Mouse (Mus musculus): Measurements from ENCODE around the gene Ankfn1. TPM values are rescaled to one million over a fixed set of nuclear protein-coding genes. Genes with fewer than 3 reads are reported as not detected.
A peak's percentile ranks its signal among the peaks of the same experiment; 100 is the strongest.

Gene Ankfn1
- polyA plus RNA-seq, 1 experiment from 2014 or later, result 0.16 TPM

- Histone ChIP-seq H3K4me3 (ENCODE audit: low read length) (no peak overlapping the region), H3K36me3 (ENCODE audit: insufficient read depth, low read length) (no peaks in the 10 kb centered on the region), H3K9ac (replicated peaks; ENCODE audit: low read length) (no peak overlapping the region), H3K4me2 (replicated peaks; ENCODE audit: low read depth, low read length) (no peak overlapping the region), H3K27ac (ENCODE audit: low read length) (no peak overlapping the region), H3K9me3 (ENCODE audit: low read length) (no peaks in the 10 kb centered on the region), H3K4me1 (ENCODE audit: insufficient read depth, low read length) (peaks cover 7% of the 10 kb centered on the region; the same call in 1 of the 2 replicates), H3K27me3 (ENCODE audit: insufficient read depth, low read length) (no peaks in the 10 kb centered on the region)
- WGBS, result 35% methylated on average over 14 of the region's 14 CpGs
- no peak for ATAC-seq (ENCODE audit: low FRiP score, low TSS enrichment)
Measured at GRCm38 (mm10) chr11:89370941-89371340, 406.5 kb downstream of the Ankfn1 start.

- Histone ChIP-seq H3K9me3 (ENCODE audit: low read length) (no peaks in the 10 kb centered on the region), H3K36me3 (ENCODE audit: insufficient read depth, low read length) (no peaks in the 10 kb centered on the region), H3K4me2 (replicated peaks; ENCODE audit: low read depth, low read length) (no peak overlapping the region), H3K27me3 (ENCODE audit: insufficient read depth, low read length) (no peaks in the 10 kb centered on the region), H3K27ac (ENCODE audit: low read length) (no peak overlapping the region), H3K9ac (replicated peaks; ENCODE audit: low read length) (no peak overlapping the region), H3K4me1 (ENCODE audit: insufficient read depth, low read length) (peaks cover 7% of the 10 kb centered on the region; the same call in 1 of the 2 replicates), H3K4me3 (ENCODE audit: low read length) (no peak overlapping the region)
- ATAC-seq (ENCODE audit: low FRiP score, low TSS enrichment), result no peak
- WGBS, result 65% methylated on average over 7 of the region's 7 CpGs
Measured at GRCm38 (mm10) chr11:89370373-89370772, 407.1 kb downstream of the Ankfn1 start.

- Histone ChIP-seq H3K4me1 (ENCODE audit: insufficient read depth, low read length) (no peaks in the 10 kb centered on the region), H3K36me3 (ENCODE audit: insufficient read depth, low read length) (no peaks in the 10 kb centered on the region), H3K4me3 (ENCODE audit: low read length) (no peak overlapping the region), H3K9me3 (ENCODE audit: low read length) (no peaks in the 10 kb centered on the region), H3K27ac (ENCODE audit: low read length) (no peak overlapping the region), H3K9ac (replicated peaks; ENCODE audit: low read length) (no peak overlapping the region), H3K4me2 (replicated peaks; ENCODE audit: low read depth, low read length) (no peak overlapping the region), H3K27me3 (ENCODE audit: insufficient read depth, low read length) (no peaks in the 10 kb centered on the region)
- WGBS, result 94% methylated on average over 3 of the region's 3 CpGs
- ATAC-seq (ENCODE audit: low FRiP score, low TSS enrichment), result no peak
Measured at GRCm38 (mm10) chr11:89363981-89364380, 413.5 kb downstream of the Ankfn1 start.

DNA sequence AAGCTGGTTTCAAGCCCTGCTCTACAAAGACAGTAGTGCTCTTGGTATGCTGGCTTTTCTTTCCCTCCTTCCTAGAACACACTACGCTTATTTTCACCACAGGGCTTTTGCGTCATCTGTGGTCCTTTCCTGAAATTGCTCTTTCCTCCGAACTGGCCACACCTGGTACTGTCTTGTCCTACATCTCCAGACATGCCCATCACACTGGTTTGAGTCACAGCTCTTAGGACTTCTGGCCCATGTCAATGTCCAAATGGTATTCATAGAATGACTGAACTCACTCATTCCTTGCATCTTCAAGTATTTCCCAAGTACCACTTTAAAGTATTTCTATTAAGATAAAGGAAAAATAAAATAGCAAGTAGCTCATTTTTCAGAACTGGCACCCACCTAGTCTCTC lies 416.6 kb downstream of the Ankfn1 start:
- no peak for ATAC-seq (ENCODE audit: low FRiP score, low TSS enrichment)
- Histone ChIP-seq H3K4me3 (ENCODE audit: low read length) (no peak overlapping the region), H3K36me3 (ENCODE audit: insufficient read depth, low read length) (no peaks in the 10 kb centered on the region), H3K27ac (ENCODE audit: low read length) (no peak overlapping the region), H3K9me3 (ENCODE audit: low read length) (no peaks in the 10 kb centered on the region), H3K9ac (replicated peaks; ENCODE audit: low read length) (no peak overlapping the region), H3K27me3 (ENCODE audit: insufficient read depth, low read length) (no peaks in the 10 kb centered on the region), H3K4me1 (ENCODE audit: insufficient read depth, low read length) (no peaks in the 10 kb centered on the region), H3K4me2 (replicated peaks; ENCODE audit: low read depth, low read length) (no peak overlapping the region)
- WGBS, result 96% methylated on average over 3 of the region's 3 CpGs

DNA sequence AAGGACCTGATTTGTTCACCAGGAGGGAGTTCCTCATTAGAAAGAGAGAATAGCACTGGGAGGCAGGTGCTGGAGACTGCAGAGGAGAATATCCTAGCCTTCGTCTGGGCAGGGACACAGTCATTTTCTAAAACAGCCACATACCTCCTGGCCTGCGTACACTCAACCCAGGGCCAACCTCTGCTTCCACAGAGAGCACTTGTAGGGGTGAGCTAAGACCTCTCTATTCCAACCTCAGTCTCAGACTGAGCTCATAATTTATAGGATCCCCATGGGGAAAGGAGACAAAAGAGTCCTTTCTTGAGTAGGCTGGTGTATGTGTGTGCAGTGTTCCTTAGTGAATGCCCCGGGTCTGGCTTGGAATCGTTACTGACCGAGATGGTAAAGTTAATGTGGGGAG lies 418.9 kb downstream of the Ankfn1 start:
- no peaks in the 10 kb centered on the region for H3K27me3 ChIP-seq (ENCODE audit: insufficient read depth, low read length)

GRCm38 (mm10) chr11:89356479-89356878 lies 421.0 kb downstream of the Ankfn1 start:
- Histone ChIP-seq H3K27me3 (ENCODE audit: insufficient read depth, low read length) (no peaks in the 10 kb centered on the region), H3K9me3 (ENCODE audit: low read length) (no peaks in the 10 kb centered on the region), H3K4me2 (replicated peaks; ENCODE audit: low read depth, low read length) (no peak overlapping the region), H3K4me1 (ENCODE audit: insufficient read depth, low read length) (no peaks in the 10 kb centered on the region), H3K4me3 (ENCODE audit: low read length) (no peak overlapping the region), H3K36me3 (ENCODE audit: insufficient read depth, low read length) (no peaks in the 10 kb centered on the region), H3K27ac (ENCODE audit: low read length) (no peak overlapping the region), H3K9ac (replicated peaks; ENCODE audit: low read length) (no peak overlapping the region)
- ATAC-seq (ENCODE audit: low FRiP score, low TSS enrichment), result no peak
- 84% methylated on average over 2 of the region's 2 CpGs for WGBS

More for the DNA sequence above, 418.9 kb downstream of the Ankfn1 start:
- H3K9ac ChIP-seq (replicated peaks; ENCODE audit: low read length), result no peak overlapping the region
- H3K4me3 ChIP-seq (ENCODE audit: low read length), result no peak overlapping the region
- H3K36me3 ChIP-seq (ENCODE audit: insufficient read depth, low read length), result no peaks in the 10 kb centered on the region
- no peaks in the 10 kb centered on the region for H3K4me1 ChIP-seq (ENCODE audit: insufficient read depth, low read length)
- H3K9me3 ChIP-seq (ENCODE audit: low read length), result no peaks in the 10 kb centered on the region
- 84% methylated on average over 5 of the region's 5 CpGs for WGBS
- no peak overlapping the region for H3K4me2 ChIP-seq (replicated peaks; ENCODE audit: low read depth, low read length)
- no peak for ATAC-seq (ENCODE audit: low FRiP score, low TSS enrichment)
- H3K27ac ChIP-seq (ENCODE audit: low read length), result no peak overlapping the region

DNA sequence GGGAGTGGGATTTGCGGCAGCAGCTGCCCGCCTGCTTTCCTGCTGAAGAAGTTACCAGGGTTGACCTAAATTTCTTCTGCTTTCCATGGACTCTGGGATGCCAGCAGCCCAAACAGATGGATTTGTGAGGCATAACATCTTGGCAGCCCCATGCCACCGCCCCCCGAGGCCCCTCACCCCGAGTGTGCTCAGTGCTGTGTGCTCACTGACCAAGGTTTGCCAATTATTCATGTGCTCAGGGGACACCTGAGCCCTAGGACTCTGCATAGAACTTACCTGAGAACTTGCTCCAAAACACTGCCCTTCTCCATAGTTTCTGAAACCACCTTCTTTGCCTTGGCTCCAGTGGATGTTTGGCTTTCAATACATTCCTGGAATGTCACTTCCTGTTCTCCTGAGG lies 421.4 kb downstream of the Ankfn1 start:
- no peak for ATAC-seq (ENCODE audit: low FRiP score, low TSS enrichment)

GRCm38 (mm10) chr11:89340238-89340637 lies 437.2 kb downstream of the Ankfn1 start:
- ATAC-seq (ENCODE audit: low FRiP score, low TSS enrichment), result no peak
- H3K4me2 ChIP-seq (replicated peaks; ENCODE audit: low read depth, low read length), result no peak overlapping the region
- H3K9me3 ChIP-seq (ENCODE audit: low read length), result no peaks in the 10 kb centered on the region
- no peaks in the 10 kb centered on the region for H3K36me3 ChIP-seq (ENCODE audit: insufficient read depth, low read length)
- H3K27ac ChIP-seq (ENCODE audit: low read length), result no peak overlapping the region
- no peaks in the 10 kb centered on the region for H3K4me1 ChIP-seq (ENCODE audit: insufficient read depth, low read length)
- H3K9ac ChIP-seq (replicated peaks; ENCODE audit: low read length), result no peak overlapping the region
- no peaks in the 10 kb centered on the region for H3K27me3 ChIP-seq (ENCODE audit: insufficient read depth, low read length)
- no peak overlapping the region for H3K4me3 ChIP-seq (ENCODE audit: low read length)
- 26% methylated on average over 12 of the region's 12 CpGs for WGBS

More for the DNA sequence above, 421.4 kb downstream of the Ankfn1 start:
- H3K36me3 ChIP-seq (ENCODE audit: insufficient read depth, low read length), result no peaks in the 10 kb centered on the region
- no peak overlapping the region for H3K4me3 ChIP-seq (ENCODE audit: low read length)
- H3K27me3 ChIP-seq (ENCODE audit: insufficient read depth, low read length), result no peaks in the 10 kb centered on the region
- no peaks in the 10 kb centered on the region for H3K4me1 ChIP-seq (ENCODE audit: insufficient read depth, low read length)
- H3K9ac ChIP-seq (replicated peaks; ENCODE audit: low read length), result no peak overlapping the region
- WGBS, result 49% methylated on average over 5 of the region's 5 CpGs
- H3K9me3 ChIP-seq (ENCODE audit: low read length), result no peaks in the 10 kb centered on the region
- 0 out of 2 replicates have a peak overlapping the region, but pooled peaks have one; percentile 21 for H3K27ac ChIP-seq (ENCODE audit: low read length)
- H3K4me2 ChIP-seq (replicated peaks; ENCODE audit: low read depth, low read length), result no peak overlapping the region

Other genes with a start within 250 kb of the Ankfn1 start
- gene Pctp, start 225.2 kb upstream of the Ankfn1 start, polyA plus RNA-seq (2015; fragmentation: Nextera tagmentation; extraction: Ambion mirVana), result 14.3 and 15.8 TPM in 2 replicates